Mouse (Mus musculus): ENCODE data around the gene Ankar.

GRCm38 (mm10) chr1:72711684-72712083 is 11.3 kb upstream of the Ankar start:
- TF ChIP-seq CTCF (IDR thresholded peaks at IDR 0.05; ENCODE audit: insufficient read depth, low read depth, low read length) (no peak), POLR2A (IDR thresholded peaks at IDR 0.05; ENCODE audit: insufficient read depth, low read depth, low read length) (no peak)

Data from olfactory bulb, adult 2 months (tissue).